Mouse (Mus musculus): ENCODE data around the gene Myof. TPM values are rescaled to one million over a fixed set of nuclear protein-coding genes. Genes with fewer than 3 reads are reported as not detected.

The Myof gene
- polyA plus RNA-seq, 1 experiment: 1.7 TPM

- Histone ChIP-seq H3K4me1 (ENCODE audit: control insufficient read depth, insufficient read depth, low read length) (peaks cover 8% of the 10 kb centered on the region), H3K27me3 (ENCODE audit: control insufficient read depth, insufficient read depth, low read length) (no peaks in the 10 kb centered on the region), H3K4me3 (ENCODE audit: control insufficient read depth, low read depth, low read length) (no peak overlapping the region), H3K36me3 (ENCODE audit: control insufficient read depth, insufficient read depth, low read length) (no peaks in the 10 kb centered on the region), H3K27ac (ENCODE audit: control insufficient read depth, insufficient read depth, low read depth, low read length) (peak overlapping the region; percentile 74)
- no peak for TF ChIP-seq POLR2A (IDR thresholded peaks at IDR 0.05; ENCODE audit: control insufficient read depth, low read depth, low read length)
- TF ChIP-seq CTCF (IDR thresholded peaks at IDR 0.05; ENCODE audit: control insufficient read depth, insufficient read depth, insufficient replicate concordance, low read depth, low read length): no peak
These were observed 39.5 kb downstream of the Myof start for GRCm38 (mm10) chr19:38003671-38004521.

GRCm38 (mm10) chr19:38002816-38003215, 40.6 kb downstream of the Myof start:
- peaks cover 8% of the 10 kb centered on the region for H3K4me1 ChIP-seq (ENCODE audit: control insufficient read depth, insufficient read depth, low read length)
- H3K36me3 ChIP-seq (ENCODE audit: control insufficient read depth, insufficient read depth, low read length): no peaks in the 10 kb centered on the region
- no peaks in the 10 kb centered on the region for H3K27me3 ChIP-seq (ENCODE audit: control insufficient read depth, insufficient read depth, low read length)
- TF ChIP-seq CTCF (IDR thresholded peaks at IDR 0.05; ENCODE audit: control insufficient read depth, insufficient read depth, insufficient replicate concordance, low read depth, low read length) (no peak), POLR2A (IDR thresholded peaks at IDR 0.05; ENCODE audit: control insufficient read depth, low read depth, low read length) (no peak)
- no peak overlapping the region for H3K4me3 ChIP-seq (ENCODE audit: control insufficient read depth, low read depth, low read length)
- no peak overlapping the region for H3K27ac ChIP-seq (ENCODE audit: control insufficient read depth, insufficient read depth, low read depth, low read length)

GRCm38 (mm10) chr19:38000990-38001389, 42.4 kb downstream of the Myof start:
- H3K27me3 ChIP-seq (ENCODE audit: control insufficient read depth, insufficient read depth, low read length): no peaks in the 10 kb centered on the region
- no peak overlapping the region for H3K27ac ChIP-seq (ENCODE audit: control insufficient read depth, insufficient read depth, low read depth, low read length)
- TF ChIP-seq CTCF (IDR thresholded peaks at IDR 0.05; ENCODE audit: control insufficient read depth, insufficient read depth, insufficient replicate concordance, low read depth, low read length) (no peak), POLR2A (IDR thresholded peaks at IDR 0.05; ENCODE audit: control insufficient read depth, low read depth, low read length) (no peak)
- H3K36me3 ChIP-seq (ENCODE audit: control insufficient read depth, insufficient read depth, low read length): no peaks in the 10 kb centered on the region
- H3K4me1 ChIP-seq (ENCODE audit: control insufficient read depth, insufficient read depth, low read length): peaks cover 8% of the 10 kb centered on the region
- no peak overlapping the region for H3K4me3 ChIP-seq (ENCODE audit: control insufficient read depth, low read depth, low read length)

GRCm38 (mm10) chr19:37999941-38000340, 43.4 kb downstream of the Myof start:
- TF ChIP-seq CTCF (IDR thresholded peaks at IDR 0.05; ENCODE audit: control insufficient read depth, insufficient read depth, insufficient replicate concordance, low read depth, low read length): no peak
- TF ChIP-seq POLR2A (IDR thresholded peaks at IDR 0.05; ENCODE audit: control insufficient read depth, low read depth, low read length): no peak
- Histone ChIP-seq H3K4me3 (ENCODE audit: control insufficient read depth, low read depth, low read length) (no peak overlapping the region), H3K27me3 (ENCODE audit: control insufficient read depth, insufficient read depth, low read length) (no peaks in the 10 kb centered on the region), H3K36me3 (ENCODE audit: control insufficient read depth, insufficient read depth, low read length) (no peaks in the 10 kb centered on the region), H3K27ac (ENCODE audit: control insufficient read depth, insufficient read depth, low read depth, low read length) (no peak overlapping the region), H3K4me1 (ENCODE audit: control insufficient read depth, insufficient read depth, low read length) (peaks cover 8% of the 10 kb centered on the region)

GRCm38 (mm10) chr19:37994301-37994700, 49.1 kb downstream of the Myof start:
- Histone ChIP-seq H3K36me3 (ENCODE audit: control insufficient read depth, insufficient read depth, low read length) (no peaks in the 10 kb centered on the region), H3K4me1 (ENCODE audit: control insufficient read depth, insufficient read depth, low read length) (no peaks in the 10 kb centered on the region), H3K27ac (ENCODE audit: control insufficient read depth, insufficient read depth, low read depth, low read length) (no peak overlapping the region), H3K27me3 (ENCODE audit: control insufficient read depth, insufficient read depth, low read length) (no peaks in the 10 kb centered on the region), H3K4me3 (ENCODE audit: control insufficient read depth, low read depth, low read length) (no peak overlapping the region)
- no peak for TF ChIP-seq CTCF (IDR thresholded peaks at IDR 0.05; ENCODE audit: control insufficient read depth, insufficient read depth, insufficient replicate concordance, low read depth, low read length)
- no peak for TF ChIP-seq POLR2A (IDR thresholded peaks at IDR 0.05; ENCODE audit: control insufficient read depth, low read depth, low read length)

GRCm38 (mm10) chr19:37992184-37992554, 51.2 kb downstream of the Myof start:
- Histone ChIP-seq H3K27me3 (ENCODE audit: control insufficient read depth, insufficient read depth, low read length) (no peaks in the 10 kb centered on the region), H3K27ac (ENCODE audit: control insufficient read depth, insufficient read depth, low read depth, low read length) (no peak overlapping the region), H3K4me3 (ENCODE audit: control insufficient read depth, low read depth, low read length) (no peak overlapping the region), H3K36me3 (ENCODE audit: control insufficient read depth, insufficient read depth, low read length) (no peaks in the 10 kb centered on the region), H3K4me1 (ENCODE audit: control insufficient read depth, insufficient read depth, low read length) (no peaks in the 10 kb centered on the region)
- TF ChIP-seq CTCF (IDR thresholded peaks at IDR 0.05; ENCODE audit: control insufficient read depth, insufficient read depth, insufficient replicate concordance, low read depth, low read length) (no peak), POLR2A (IDR thresholded peaks at IDR 0.05; ENCODE audit: control insufficient read depth, low read depth, low read length) (no peak)

GRCm38 (mm10) chr19:37991399-37992183, 51.8 kb downstream of the Myof start:
- TF ChIP-seq POLR2A (IDR thresholded peaks at IDR 0.05; ENCODE audit: control insufficient read depth, low read depth, low read length) (no peak), CTCF (IDR thresholded peaks at IDR 0.05; ENCODE audit: control insufficient read depth, insufficient read depth, insufficient replicate concordance, low read depth, low read length) (no peak)
- H3K36me3 ChIP-seq (ENCODE audit: control insufficient read depth, insufficient read depth, low read length): no peaks in the 10 kb centered on the region
- no peaks in the 10 kb centered on the region for H3K4me1 ChIP-seq (ENCODE audit: control insufficient read depth, insufficient read depth, low read length)
- no peak overlapping the region for H3K27ac ChIP-seq (ENCODE audit: control insufficient read depth, insufficient read depth, low read depth, low read length)
- H3K4me3 ChIP-seq (ENCODE audit: control insufficient read depth, low read depth, low read length): no peak overlapping the region
- H3K27me3 ChIP-seq (ENCODE audit: control insufficient read depth, insufficient read depth, low read length): no peaks in the 10 kb centered on the region
